Mouse (Mus musculus): Measurements from ENCODE around the gene Slc31a2. TPM values are rescaled to one million over a fixed set of nuclear protein-coding genes. Genes with fewer than 3 reads are reported as not detected.
A peak's percentile ranks its signal among the peaks of the same experiment; 100 is the strongest.
"Not testable (repeated sequence)": the region's sequence is repeated elsewhere in the genome, so short reads cannot be mapped to it uniquely, and the experiment has no call there.

Slc31a2 gene
- 1 to 10 TPM; 7.1 to 9.8 TPM for total RNA-seq (2021)
- long read RNA-seq, experiment 1, transcript Slc31a2-201 (4 exons, 1,820 nt), result major isoform, 10 of 11 reads
- long read RNA-seq, experiment 1, partial matches to known transcripts, result 0 of 11 reads
- long read RNA-seq, experiment 1, other reads (novel, unspliced or antisense), result 1 of 11 reads
- long read RNA-seq, experiment 2, transcript Slc31a2-201 (4 exons, 1,820 nt), result major isoform, 6 of 9 reads
- long read RNA-seq, experiment 2, partial matches to known transcripts, result 1 of 9 reads
- long read RNA-seq, experiment 2, other reads (novel, unspliced or antisense), result 2 of 9 reads

GRCm38 (mm10) chr4:62262276-62262675 is at the start of gene Slc31a2:
Slc31a2 (plus strand) TSS chr4:62262562.
- DNase-seq (ENCODE audit: low spot score in 2 of 2), result no peak

GRCm38 (mm10) chr4:62213490-62213889 is 48.9 kb upstream of the Slc31a2 start:
- intact Hi-C loops (cut with DNase I), result no loop called here

More at GRCm38 (mm10) chr4:62262276-62262675, at the start of gene Slc31a2:
- intact Hi-C loops (cut with DNase I), result no loop called here

GRCm38 (mm10) chr4:62228391-62228790 is 34.0 kb upstream of the Slc31a2 start:
- intact Hi-C loops (cut with DNase I), result no loop called here
- DNase-seq (ENCODE audit: low spot score in 2 of 2), result peak; percentile 26 to 55

More at GRCm38 (mm10) chr4:62213490-62213889, 48.9 kb upstream of the Slc31a2 start:
- DNase-seq (ENCODE audit: low spot score in 2 of 2), result no peak

GRCm38 (mm10) chr4:62229448-62229847 is 32.9 kb upstream of the Slc31a2 start:
- peak in 1 of 2 experiments; percentile 13 for DNase-seq (ENCODE audit: low spot score in 2 of 2)
- intact Hi-C loops (cut with DNase I), result no loop called here

GRCm38 (mm10) chr4:62230153-62230552 is 32.2 kb upstream of the Slc31a2 start:
- intact Hi-C loops (cut with DNase I), result no loop called here
- DNase-seq (ENCODE audit: low spot score in 2 of 2), result peak in 1 of 2 experiments; percentile 22

GRCm38 (mm10) chr4:62230769-62231168 is 31.6 kb upstream of the Slc31a2 start, which contains the start of gene Zfp37:
Zfp37 (minus strand) TSS chr4:62231047.
- DNase-seq (ENCODE audit: low spot score in 2 of 2), result no peak
- intact Hi-C loops (cut with DNase I), result no loop called here

GRCm38 (mm10) chr4:62240586-62240985 is 21.8 kb upstream of the Slc31a2 start:
- intact Hi-C loops (cut with DNase I), result no loop called here
- no peak for DNase-seq (ENCODE audit: low spot score in 2 of 2)

GRCm38 (mm10) chr4:62248328-62248727 is 14.0 kb upstream of the Slc31a2 start:
- no peak for DNase-seq (ENCODE audit: low spot score in 2 of 2)
- intact Hi-C loops (cut with DNase I), result no loop called here

GRCm38 (mm10) chr4:62250896-62251544 is 11.3 kb upstream of the Slc31a2 start:
- DNase-seq (ENCODE audit: low spot score in 2 of 2), result no peak

GRCm38 (mm10) chr4:62251776-62252175 is 10.6 kb upstream of the Slc31a2 start:
- DNase-seq (ENCODE audit: low spot score in 2 of 2), result no peak
- intact Hi-C loops (cut with DNase I), result no loop called here

More at GRCm38 (mm10) chr4:62250896-62251544, 11.3 kb upstream of the Slc31a2 start:
- intact Hi-C loops (cut with DNase I), result no loop called here

GRCm38 (mm10) chr4:62254551-62254950 is 7.8 kb upstream of the Slc31a2 start:
- no peak for DNase-seq (ENCODE audit: low spot score in 2 of 2)
- intact Hi-C loops (cut with DNase I), result no loop called here

GRCm38 (mm10) chr4:62256931-62257330 is 5.4 kb upstream of the Slc31a2 start:
- intact Hi-C loops (cut with DNase I), result no loop called here
- no peak for DNase-seq (ENCODE audit: low spot score in 2 of 2)

- intact Hi-C loops (cut with DNase I), result no loop called here
- no peak for DNase-seq (ENCODE audit: low spot score in 2 of 2)
These were observed 927 bp downstream of the Slc31a2 start for GRCm38 (mm10) chr4:62263133-62263844.

GRCm38 (mm10) chr4:62265154-62265836 is 2.9 kb downstream of the Slc31a2 start:
- intact Hi-C loops (cut with DNase I), result no loop called here
- no peak for DNase-seq (ENCODE audit: low spot score in 2 of 2)

- DNase-seq (ENCODE audit: low spot score in 2 of 2); intact Hi-C loops (cut with DNase I): not testable (repeated sequence)
These were observed 3.7 kb downstream of the Slc31a2 start for GRCm38 (mm10) chr4:62266016-62266415.

GRCm38 (mm10) chr4:62267101-62267500 is 4.7 kb downstream of the Slc31a2 start:
- no peak for DNase-seq (ENCODE audit: low spot score in 2 of 2)
- intact Hi-C loops (cut with DNase I), result no loop called here

GRCm38 (mm10) chr4:62272696-62273095 is 10.3 kb downstream of the Slc31a2 start:
- intact Hi-C loops (cut with DNase I), result no loop called here
- no peak for DNase-seq (ENCODE audit: low spot score in 2 of 2)

GRCm38 (mm10) chr4:62273916-62274315 is 11.6 kb downstream of the Slc31a2 start:
- intact Hi-C loops (cut with DNase I), result no loop called here
- DNase-seq (ENCODE audit: low spot score in 2 of 2), result no peak

GRCm38 (mm10) chr4:62274841-62275536 is 12.6 kb downstream of the Slc31a2 start:
- intact Hi-C loops (cut with DNase I), result no loop called here
- peak; percentile 24 to 47 for DNase-seq (ENCODE audit: low spot score in 2 of 2)

Data from left cerebral cortex, postnatal 14 days (tissue).